Mouse (Mus musculus) gastrocnemius, postnatal 10 days (tissue): ENCODE data around the gene Hist2h4. TPM values are rescaled to one million over a fixed set of nuclear protein-coding genes. Genes with fewer than 3 reads are reported as not detected.
"Not testable (repeated sequence)": the region's sequence is repeated elsewhere in the genome, so short reads cannot be mapped to it uniquely, and the experiment has no call there.

ENCODE experiments used
- DNase-seq: peaks from one replicate; pipeline ENCODE4 v3.0.0; 2021; ENCODE audit warnings: mixed read lengths
- long read RNA-seq, 2 experiments: library from polyadenylated mRNA; stranded (forward); transcript quantifications; one replicate each; pipeline ENCODE4 v2.0.0; 2021
- total RNA-seq, 2 experiments: library from RNA; stranded (reverse); gene quantifications; 2 replicates each; pipeline ENCODE4 v1.2.3; 2021

Gene Hist2h4
- 10 to 100 TPM; 40.0 to 46.5 TPM for total RNA-seq
- long read RNA-seq, experiment 1: 0 reads
- long read RNA-seq, experiment 2: 0 reads

GRCm38 (mm10) chr3:96262979-96263550, at the start of gene Hist2h4:
Gene Hist2h4 (minus strand): TSS chr3:96263311.
- DNase-seq: peak; percentile 85

GRCm38 (mm10) chr3:96312341-96313098, 49.4 kb upstream of the Hist2h4 start:
- no peak for DNase-seq

DNA sequence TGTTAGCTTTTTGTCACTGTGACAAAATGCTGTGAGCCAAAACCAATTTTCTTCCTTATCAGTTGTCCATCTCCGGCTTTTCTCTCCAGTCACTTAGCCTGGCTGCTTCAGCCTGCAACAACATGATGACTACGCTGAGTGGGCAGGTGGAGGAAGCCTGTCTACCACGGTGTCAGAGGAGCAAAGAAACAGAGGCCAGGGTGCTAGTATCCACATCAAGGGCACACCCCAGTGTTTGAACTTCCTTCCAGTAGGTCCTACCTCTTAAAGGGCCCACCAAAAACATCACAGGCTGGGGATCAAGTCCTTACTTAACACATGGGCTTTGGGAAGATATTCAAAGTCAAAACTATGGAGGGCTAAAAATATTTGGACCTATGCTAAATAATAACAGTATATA, 46.3 kb upstream of the Hist2h4 start:
- DNase-seq: no peak

GRCm38 (mm10) chr3:96306506-96306905, 43.4 kb upstream of the Hist2h4 start:
- DNase-seq: no peak

- DNase-seq: no peak
Observed at GRCm38 (mm10) chr3:96302076-96302475, 39.0 kb upstream of the Hist2h4 start.

DNA sequence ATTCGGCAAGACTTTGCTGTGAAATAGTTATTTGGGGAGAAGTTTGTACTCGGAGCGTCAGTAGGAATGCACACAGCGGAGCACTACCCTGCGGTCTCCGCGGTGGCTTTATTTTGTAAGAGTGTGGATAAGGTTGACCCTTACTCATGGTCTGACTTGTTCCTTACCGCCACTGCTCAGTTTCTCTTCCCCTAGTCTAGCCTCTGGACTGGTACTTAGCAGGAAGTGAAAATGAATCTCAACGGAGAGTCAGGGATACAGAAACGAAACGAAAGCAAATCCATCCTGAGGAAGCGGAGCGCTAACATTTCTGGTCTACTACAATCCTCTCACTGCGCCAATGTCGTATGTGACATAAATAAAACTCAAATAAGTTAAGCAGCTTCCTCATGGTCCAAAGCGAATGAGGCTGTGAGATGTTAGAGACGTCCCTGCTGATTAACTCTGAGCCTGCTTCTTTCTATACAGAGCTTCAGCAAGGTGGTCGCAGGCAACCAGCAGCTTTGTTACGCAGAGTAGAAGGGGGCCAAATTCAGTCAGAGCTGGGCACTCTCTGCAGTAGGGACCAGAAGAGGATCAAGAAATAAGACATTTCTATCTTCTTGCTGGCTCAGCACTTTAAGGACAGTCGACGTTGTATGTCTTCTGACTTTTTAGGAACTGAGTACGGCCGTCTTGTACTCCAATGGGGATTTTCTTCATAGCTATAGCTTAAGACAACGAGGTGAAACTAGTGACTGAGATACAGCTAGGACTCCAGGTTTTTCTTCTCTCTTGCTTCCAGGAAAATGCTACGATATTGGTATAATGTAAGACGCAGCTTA, 37.8 kb upstream of the Hist2h4 start:
- no peak for DNase-seq

DNA sequence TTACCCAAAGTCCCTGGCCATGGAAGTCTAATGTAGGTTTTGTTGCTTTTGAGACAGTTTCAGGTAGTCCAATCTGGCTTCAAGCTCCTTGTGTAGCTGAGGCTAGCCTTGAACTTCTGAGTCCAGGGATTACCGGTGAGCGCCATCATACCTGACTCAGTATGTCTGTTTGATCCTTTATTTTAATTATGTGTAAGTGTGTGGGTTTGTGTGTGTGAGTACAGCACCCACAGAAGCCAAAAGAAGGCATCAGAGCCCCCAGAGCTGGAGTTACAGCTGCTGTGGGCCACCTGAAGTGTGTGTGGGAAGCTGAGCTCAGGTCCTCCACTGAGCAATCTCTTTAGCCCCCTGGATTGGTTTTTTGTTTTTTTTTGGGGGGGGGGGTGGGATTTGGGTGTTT, 36.5 kb upstream of the Hist2h4 start:
- no peak for DNase-seq

- DNase-seq: no peak
Observed at GRCm38 (mm10) chr3:96298360-96298759, 35.2 kb upstream of the Hist2h4 start.

- no peak for DNase-seq
Observed at GRCm38 (mm10) chr3:96293787-96294186, 30.7 kb upstream of the Hist2h4 start, which contains the start of gene Fcgr1. Gene Fcgr1 (minus strand): TSS chr3:96293969.

DNA sequence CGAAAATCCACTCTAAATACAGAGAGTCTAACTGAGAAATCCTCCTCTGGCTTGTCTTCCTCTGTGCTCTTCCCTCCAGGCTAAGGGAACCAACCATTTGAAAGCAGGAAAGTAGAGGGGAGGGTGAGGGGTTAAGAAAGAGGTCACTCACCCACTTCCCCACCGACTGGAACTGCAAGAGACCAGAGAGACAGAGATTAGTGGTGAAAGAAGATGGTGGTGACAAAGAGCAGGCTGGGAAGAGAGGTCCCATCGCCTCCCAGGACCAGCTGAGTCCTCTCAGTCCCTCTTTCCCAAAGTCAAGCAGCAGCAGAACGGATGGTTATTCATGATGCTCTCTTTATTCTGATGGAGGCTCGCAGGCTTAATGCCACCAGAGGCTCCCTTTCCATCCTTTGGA, 30.3 kb upstream of the Hist2h4 start:
- DNase-seq: no peak

DNA sequence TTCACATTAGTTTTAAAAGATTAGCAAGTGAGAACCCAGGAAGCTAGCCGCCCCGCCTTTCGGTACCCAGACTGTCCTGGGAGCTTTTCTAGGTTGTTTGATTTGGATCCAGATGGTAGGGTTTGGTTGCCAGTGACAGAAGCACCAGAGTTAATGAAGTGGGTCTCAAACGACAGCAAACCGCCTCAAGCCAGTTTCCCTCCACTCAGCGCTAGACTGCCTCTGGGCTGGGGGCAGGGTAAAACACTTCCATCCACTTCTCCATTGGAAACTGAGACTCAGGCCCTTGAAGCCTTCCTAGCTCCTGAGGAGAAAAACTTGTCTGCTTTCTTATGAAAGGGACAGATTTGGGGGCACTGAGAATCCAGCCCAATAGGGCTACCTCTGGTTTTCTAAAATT, 29.5 kb upstream of the Hist2h4 start:
- no peak for DNase-seq

DNA sequence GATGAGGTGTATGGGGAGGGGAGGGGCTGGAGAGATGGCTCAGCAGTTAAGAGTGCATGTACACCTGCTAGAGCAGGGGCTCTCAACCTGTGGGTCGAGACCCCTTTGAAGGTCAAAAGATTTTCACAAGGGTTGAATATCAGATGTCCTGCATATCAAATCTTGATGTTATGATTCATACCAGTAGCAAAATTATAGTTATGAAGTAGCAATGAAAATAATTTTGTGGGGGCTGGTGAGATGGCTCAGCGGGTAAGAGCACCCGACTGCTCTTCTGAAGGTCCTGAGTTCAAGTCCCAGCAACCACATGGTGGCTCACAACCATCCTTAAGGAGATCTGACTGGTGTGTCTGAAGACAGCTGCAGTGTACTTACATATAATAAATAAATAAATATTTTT, 27.6 kb upstream of the Hist2h4 start:
- DNase-seq: not testable (repeated sequence)

DNA sequence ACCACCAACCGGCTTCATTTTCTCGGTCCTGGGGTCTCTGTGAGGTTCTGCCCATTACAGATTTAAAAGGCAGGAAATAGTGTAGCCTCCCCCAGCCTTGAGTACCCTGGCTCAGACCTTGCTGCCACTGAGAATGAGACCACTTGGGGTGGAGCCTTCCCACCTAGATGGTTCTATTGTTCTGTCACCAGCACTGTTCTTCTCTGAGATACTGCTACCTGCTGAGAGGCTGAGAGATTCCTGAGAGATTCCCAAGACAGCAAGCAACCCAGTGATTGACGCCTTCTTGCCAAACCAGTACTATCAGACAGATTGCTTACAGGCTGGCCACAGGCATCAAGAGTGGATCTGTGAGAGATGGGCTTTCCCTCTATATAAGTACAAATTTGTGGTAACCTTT, 26.1 kb upstream of the Hist2h4 start:
- no peak for DNase-seq

- DNase-seq: not testable (repeated sequence)
Observed at GRCm38 (mm10) chr3:96287334-96287733, 24.2 kb upstream of the Hist2h4 start.

DNA sequence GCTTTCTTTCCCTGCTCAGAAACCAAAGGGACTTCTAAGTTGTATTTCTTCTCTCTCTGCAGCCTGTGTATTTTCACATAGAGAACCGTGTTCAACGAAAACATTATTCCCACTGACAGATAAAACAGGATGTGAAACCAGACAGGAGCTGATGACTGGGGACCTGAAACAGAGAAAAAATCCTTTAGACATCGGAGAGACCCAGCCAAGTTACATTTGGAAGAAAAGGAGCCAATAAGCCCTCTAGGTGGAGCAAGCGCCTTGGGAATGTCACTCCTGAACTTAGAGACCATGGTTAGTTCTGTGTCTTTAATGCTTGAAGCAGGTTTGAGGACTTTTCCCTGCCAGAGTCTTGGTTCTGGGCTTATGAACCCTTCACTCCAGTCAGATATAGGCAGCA, 21.3 kb upstream of the Hist2h4 start:
- no peak for DNase-seq

GRCm38 (mm10) chr3:96280660-96281059, 17.5 kb upstream of the Hist2h4 start:
- no peak for DNase-seq

DNA sequence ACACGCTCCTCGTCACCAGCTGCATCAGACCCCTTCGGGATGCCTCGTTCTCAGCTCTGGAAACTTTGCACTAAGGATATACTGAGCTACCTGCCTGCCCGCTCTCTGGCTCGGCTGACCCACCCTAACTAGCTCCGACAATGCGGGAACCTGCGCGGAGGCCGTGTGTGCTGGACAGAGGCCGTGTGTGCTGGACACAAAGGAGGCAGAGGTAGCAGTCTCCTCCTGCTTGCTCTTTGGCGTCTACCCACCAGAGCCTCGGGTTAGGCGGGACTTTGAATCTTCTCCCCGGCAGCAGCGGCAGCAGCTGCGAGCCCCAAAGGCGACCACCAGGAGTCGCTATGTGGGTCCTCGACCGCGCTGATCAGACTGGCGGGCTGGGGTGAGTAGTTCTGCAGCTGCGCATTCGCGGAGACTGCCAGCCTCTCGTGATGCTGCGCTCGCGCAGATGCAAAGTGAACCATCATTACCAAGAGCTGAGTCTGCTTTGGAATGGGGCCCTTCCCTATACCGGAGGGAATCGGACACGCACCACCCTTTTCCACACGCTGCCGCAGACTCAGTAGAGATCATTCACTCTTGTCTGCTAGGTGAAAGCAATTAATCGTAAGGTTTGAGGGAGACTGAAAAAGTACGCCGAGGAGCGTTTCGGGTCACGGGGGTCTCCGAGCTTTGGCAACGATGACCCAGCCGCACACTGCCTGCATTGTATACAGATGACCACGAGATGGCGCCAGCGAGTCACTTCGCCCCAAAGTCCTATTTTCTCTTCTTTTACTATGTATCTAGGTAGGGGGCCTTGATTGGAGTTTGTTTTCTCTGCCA, 14.9 kb upstream of the Hist2h4 start:
- DNase-seq: peak; percentile 93

DNA sequence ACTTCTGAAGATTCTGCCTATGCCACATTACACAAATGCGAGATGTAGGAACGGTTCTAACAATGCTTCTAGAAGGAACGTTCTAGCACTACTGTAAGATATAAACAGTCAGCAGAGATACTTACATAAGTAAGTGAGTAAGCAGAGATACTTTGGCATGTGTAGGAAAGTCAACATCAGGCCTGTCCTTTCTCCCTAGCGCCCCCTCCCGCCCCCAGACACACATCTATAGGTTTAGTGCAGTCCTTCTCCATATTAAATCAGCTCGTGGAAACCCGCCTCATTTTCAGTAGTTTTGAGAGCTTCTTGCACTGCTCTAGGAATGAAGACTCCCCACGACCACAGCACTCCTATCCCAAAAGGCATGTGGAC, 14.3 kb upstream of the Hist2h4 start:
- no peak for DNase-seq

DNA sequence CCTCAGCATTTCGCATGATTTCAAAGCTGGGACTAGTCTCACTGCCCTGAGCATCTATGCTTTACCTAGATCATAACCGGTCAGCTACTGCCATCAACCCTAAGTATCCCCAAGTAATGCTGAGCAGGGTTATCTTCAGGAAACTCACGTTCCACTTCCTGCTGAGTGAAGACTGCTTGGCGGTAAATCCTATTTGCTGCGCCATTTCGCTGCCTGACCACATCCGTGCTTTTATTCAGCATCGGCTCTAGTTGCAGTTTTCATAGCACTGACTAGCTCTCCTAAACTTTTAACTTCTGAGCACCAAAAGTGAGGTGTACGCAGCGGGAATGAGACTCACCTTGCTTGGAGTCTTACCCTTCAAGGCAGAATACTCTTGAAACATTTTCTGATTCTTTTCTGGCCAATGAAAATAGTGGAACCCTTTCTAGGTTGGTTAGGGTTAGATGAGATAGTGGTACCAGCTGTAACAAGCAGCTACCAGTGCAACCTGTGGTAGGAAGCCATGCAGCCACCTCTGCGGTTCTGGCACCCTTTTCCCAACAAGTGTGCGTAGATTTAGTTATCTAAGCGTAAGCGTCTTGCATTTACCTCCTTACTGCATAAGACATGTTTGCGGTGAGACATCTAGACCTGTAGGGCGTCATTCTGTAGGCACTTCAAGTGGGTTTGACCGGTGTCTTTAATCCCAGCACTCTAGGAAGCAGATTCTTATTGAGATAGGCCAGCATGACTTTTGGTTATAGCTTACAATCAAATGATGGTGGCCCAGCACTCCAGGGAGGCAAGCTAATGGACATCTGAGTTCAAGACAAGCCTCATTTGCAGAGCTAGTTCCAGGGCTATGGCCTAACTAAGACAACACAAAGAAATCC, 10.7 kb upstream of the Hist2h4 start:
- no peak for DNase-seq

- peak; percentile 68 for DNase-seq
Observed at GRCm38 (mm10) chr3:96269511-96270474, 6.7 kb upstream of the Hist2h4 start, which contains the start of gene Hist2h2bb. Gene Hist2h2bb (plus strand): TSS chr3:96269752.
